Mouse (Mus musculus) erythroblast, embryonic 14.5 days (primary cell): ENCODE measurements around the gene Nes. TPM values are rescaled to one million over a fixed set of nuclear protein-coding genes. Genes with fewer than 3 reads are reported as not detected.

ENCODE experiments used
- H3K27me3 ChIP-seq: 2 replicates; pipeline ENCODE4 v1.6.1; 2012; ENCODE audit warnings: inconsistent platforms; ENCODE audit not compliant: control insufficient read depth
- H3K36me3 ChIP-seq: 2 replicates; pipeline ENCODE4 v1.6.1; 2012; ENCODE audit warnings: mild to moderate bottlenecking, inconsistent platforms; ENCODE audit not compliant: control insufficient read depth
- H3K4me1 ChIP-seq: 2 replicates; pipeline ENCODE4 v1.6.1; 2012; ENCODE audit warnings: inconsistent platforms; ENCODE audit not compliant: control insufficient read depth
- H3K4me3 ChIP-seq: replicated peaks from 2 replicates; pipeline ENCODE3; 2012; ENCODE audit warnings: moderate library complexity, mild to moderate bottlenecking, inconsistent platforms
- H3K9me3 ChIP-seq: 2 replicates; pipeline ENCODE4 v1.6.1; 2012; ENCODE audit warnings: low read length, inconsistent platforms, mixed read lengths; ENCODE audit not compliant: control insufficient read depth
- GATA1 ChIP-seq: IDR thresholded peaks from 2 replicates; pipeline ENCODE4 v1.6.1; 2012; ENCODE audit warnings: low read length, inconsistent platforms, mixed read lengths
- TAL1 ChIP-seq: IDR thresholded peaks from 3 replicates; pipeline ENCODE4 v1.6.1; 2012; ENCODE audit warnings: low read length, inconsistent platforms, mixed read lengths
- polyA plus RNA-seq: library from polyadenylated mRNA; stranded (reverse); fragments of >175 nt; gene quantifications from 2 replicates; pipeline ENCODE4 v1.2.3, GENCODE M21; 2012

The Nes gene
- polyA plus RNA-seq, 1 experiment: not detected

DNA sequence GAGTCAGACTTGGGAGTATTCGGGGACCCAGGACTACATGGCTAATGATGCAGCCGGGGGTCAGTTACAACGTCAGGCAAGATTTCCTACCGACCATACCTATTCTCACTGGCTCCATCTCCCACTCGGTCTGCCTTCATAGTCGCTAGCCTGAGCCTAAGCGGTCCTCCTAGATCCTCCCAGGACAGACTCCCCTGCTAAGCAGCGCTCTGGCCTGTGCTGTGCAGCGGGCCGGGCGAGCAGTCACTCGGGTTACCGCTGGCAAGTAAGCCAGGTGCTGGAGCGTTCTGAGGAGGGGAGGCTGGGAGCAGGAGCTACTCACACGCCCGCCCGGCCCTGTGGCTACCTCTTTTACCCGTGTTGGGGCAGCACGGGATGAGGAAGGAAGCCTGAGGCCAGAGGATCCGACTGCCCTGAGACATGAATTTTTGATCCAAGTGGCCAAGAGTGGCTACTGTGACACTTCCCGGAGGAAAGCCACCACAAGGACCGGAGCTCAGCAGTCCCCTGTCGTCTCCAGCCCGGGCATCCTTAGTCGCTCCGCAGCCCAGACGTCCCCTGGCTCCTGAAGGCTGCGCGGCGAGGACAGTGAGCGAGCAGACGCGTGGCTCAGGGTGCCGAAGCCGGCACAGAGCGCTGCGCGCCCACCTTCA is 28.5 kb downstream of the Nes start:
- TF ChIP-seq GATA1: no peak
- TF ChIP-seq TAL1: no peak
- H3K27me3 ChIP-seq: peaks cover 92% of the 10 kb centered on the region
- H3K36me3 ChIP-seq: no peaks in the 10 kb centered on the region
- no peaks in the 10 kb centered on the region; the same call in 1 of the 2 replicates for H3K9me3 ChIP-seq
- H3K4me1 ChIP-seq: peaks cover 3% of the 10 kb centered on the region; the same call in 1 of the 2 replicates
- H3K4me3 ChIP-seq: no peak overlapping the region

DNA sequence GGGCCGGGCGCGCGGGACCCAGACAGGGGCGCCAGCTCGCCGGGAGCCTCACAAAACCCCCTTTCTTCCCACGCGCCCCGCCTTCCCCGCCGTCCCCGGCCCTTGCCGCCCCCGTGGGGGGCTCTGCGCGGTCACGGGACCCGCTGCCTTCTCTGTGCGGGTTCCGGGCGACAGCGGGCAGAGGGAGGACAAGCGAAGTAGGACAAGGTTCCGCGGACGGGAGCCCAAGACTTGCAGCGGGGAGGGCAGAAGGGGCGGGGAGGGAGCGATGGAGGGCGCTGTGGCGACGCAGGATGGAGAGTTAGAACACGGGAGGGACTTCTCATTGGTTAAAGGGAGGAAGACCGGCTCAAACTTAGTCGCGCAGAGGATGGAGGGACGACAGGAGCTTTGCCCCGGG is 29.3 kb downstream of the Nes start, which contains the start of gene Bcan:
Gene Bcan (minus strand): TSS at position 50 of the 400 bp plus-strand sequence.
- no peaks in the 10 kb centered on the region for H3K36me3 ChIP-seq
- peaks cover 3% of the 10 kb centered on the region; the same call in 1 of the 2 replicates for H3K4me1 ChIP-seq
- peaks cover 87% of the 10 kb centered on the region for H3K27me3 ChIP-seq
- no peak for TF ChIP-seq GATA1
- TF ChIP-seq TAL1: no peak
- no peaks in the 10 kb centered on the region; the same call in 1 of the 2 replicates for H3K9me3 ChIP-seq
- H3K4me3 ChIP-seq: no peak within 1 kb of the TSS

DNA sequence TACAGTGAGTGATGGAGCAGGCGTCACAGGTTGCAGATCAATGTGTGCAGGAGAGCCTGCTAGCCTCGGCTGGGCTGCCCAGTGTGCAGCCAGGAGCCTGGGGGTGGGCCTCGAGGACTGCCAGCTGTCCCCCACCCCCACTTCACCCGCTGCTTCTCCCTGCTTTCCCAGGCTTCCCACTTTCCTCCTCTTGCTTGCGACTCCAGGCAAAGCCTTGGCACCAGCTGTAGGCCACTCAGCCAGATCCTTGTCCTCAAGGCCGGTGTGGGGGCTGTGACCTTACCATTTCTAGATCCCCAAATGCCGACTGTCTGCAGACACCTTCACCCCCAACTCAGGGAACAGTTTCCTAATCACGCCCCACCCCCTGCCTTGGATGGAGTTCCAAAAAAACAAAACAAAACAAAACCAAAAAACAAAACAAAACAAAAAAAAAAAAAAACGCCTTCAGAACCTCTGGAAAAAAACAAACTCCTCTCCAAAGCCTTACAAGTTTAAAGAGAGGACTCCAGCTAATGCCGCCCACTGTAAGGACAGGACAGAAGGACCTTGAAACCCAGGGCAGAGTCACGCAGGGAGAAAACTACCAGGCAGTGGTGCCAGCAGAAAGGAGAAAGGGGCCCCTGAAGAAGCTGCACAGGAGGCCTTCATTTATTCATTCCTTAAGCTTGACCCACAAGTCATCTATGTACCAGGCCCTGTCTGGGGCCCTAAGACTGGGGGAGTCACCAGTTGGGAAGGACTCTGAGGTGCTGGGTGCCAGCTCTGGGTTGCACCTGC is 30.1 kb downstream of the Nes start:
- Histone ChIP-seq H3K27me3 (peaks cover 79% of the 10 kb centered on the region), H3K4me3 (no peak overlapping the region), H3K9me3 (peaks cover 3% of the 10 kb centered on the region), H3K4me1 (peaks cover 3% of the 10 kb centered on the region; the same call in 1 of the 2 replicates), H3K36me3 (no peaks in the 10 kb centered on the region)
- TF ChIP-seq GATA1: no peak
- no peak for TF ChIP-seq TAL1

DNA sequence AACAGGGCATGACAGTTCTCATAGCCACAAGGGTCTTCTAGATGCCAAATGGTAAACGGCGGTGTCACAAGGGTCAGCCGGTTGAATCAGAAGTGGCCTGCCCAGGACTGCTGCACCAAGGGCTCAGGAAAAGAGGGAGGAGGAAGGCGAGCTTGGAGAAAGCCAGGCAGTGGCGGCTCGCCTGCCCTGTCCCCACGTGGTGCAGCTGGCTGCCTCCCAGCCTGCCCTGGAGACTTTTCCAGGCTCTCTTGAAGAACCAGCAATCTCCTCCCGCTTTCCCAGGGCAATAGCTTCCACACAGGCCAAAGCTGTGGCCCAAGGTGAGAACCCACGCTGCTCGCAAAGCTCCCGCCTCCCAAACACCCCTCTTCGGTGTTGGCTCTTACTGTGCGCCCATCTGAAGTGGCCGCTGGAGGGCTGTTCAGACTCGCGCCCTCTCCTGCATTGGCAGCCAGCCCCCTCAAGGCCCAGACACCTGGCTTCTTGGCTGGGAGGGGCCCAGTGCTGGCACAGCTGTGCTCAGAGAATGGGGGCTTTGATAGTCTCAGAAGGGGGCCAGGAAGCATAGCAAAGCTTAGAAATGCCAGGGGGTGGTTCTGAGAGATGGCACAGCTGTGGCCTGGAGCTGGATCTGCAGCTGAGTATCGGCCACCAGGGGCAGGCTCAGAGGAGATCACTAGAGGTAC is 31.6 kb downstream of the Nes start:
- Histone ChIP-seq H3K4me3 (no peak overlapping the region), H3K4me1 (no peaks in the 10 kb centered on the region), H3K36me3 (no peaks in the 10 kb centered on the region), H3K9me3 (peaks cover 8% of the 10 kb centered on the region), H3K27me3 (peaks cover 65% of the 10 kb centered on the region)
- no peak for TF ChIP-seq GATA1

DNA sequence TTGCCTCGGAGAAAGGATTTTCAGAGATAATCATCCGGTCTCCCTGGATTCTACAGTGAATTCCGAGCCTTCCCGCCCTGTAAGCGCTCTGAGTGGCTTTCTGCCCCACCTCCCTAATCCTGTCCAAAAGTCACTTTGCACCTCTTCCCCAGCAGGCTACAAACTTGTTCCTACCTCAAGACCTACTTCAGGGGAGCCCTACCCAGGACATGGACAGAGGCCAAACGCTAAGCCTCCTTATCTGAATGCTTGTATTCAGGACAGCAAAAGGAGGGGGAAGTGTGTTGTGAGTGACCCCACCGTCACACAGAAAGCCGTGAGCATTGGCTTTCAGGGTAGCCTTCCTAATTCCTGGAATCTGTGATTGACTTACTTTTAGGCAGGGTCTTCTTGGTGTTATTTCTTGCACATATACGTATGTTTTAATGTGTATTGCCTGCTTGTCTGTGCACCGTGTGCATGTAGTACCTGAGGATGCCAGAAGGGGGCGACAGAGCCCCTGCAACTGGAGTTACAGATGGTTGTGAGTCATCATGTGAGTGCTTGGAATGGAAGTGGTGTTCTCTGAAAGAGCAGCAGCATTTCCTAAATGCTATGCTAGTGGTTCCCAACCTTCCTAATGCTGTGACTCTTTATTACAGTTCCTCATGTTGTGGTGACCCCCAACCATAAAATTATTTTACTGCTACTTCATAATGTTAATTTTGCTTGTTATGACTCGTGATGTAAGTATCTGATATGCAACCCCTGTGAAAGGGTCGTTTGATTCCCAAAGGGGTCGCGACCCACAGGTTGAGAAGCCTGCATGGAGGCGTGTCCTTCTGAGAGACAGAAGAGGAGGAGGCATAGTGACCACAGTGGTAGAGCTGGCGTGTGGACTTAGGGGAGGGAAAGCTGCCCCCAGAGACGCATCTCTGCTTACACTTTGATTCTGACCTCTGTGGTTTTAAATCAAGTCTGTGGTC is 35.2 kb downstream of the Nes start:
- Histone ChIP-seq H3K9me3 (peaks cover 8% of the 10 kb centered on the region), H3K4me3 (no peak overlapping the region), H3K27me3 (peaks cover 30% of the 10 kb centered on the region), H3K36me3 (no peaks in the 10 kb centered on the region), H3K4me1 (no peaks in the 10 kb centered on the region)
- TF ChIP-seq TAL1: no peak

DNA sequence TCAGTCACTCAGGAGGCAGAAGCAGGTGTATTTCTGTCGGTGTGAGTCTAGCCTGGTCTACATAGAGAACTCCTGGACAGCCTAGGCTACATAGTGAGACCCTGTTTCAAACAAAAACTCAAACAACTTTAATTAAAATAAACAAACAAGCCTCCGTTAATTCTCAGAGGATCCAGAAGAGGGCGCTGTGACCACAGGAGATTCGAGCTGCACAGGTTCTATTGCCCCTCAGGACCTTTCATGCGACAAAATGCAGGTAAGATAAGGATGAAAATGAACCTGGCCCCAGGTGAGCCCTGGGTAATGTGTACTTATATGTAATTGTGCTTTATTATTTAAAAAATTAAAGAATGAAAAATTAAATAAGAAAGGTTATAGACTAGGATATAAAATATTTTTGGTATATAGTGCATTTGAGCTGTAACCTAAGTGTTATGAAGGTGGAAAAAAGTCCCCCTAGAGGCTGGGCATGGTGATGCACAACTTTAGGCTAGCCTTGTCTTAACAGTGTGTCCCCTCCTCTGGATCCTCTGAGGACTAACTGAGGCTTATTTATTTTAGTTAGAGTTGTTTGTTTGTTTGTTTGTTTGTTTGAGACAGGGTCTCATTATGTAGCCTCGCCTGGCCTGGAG is 39.9 kb downstream of the Nes start:
- Histone ChIP-seq H3K27me3 (peaks cover 4% of the 10 kb centered on the region), H3K36me3 (no peaks in the 10 kb centered on the region), H3K4me1 (no peaks in the 10 kb centered on the region), H3K9me3 (peaks cover 7% of the 10 kb centered on the region), H3K4me3 (no peak overlapping the region)
- no peak for TF ChIP-seq TAL1
- no peak for TF ChIP-seq GATA1

DNA sequence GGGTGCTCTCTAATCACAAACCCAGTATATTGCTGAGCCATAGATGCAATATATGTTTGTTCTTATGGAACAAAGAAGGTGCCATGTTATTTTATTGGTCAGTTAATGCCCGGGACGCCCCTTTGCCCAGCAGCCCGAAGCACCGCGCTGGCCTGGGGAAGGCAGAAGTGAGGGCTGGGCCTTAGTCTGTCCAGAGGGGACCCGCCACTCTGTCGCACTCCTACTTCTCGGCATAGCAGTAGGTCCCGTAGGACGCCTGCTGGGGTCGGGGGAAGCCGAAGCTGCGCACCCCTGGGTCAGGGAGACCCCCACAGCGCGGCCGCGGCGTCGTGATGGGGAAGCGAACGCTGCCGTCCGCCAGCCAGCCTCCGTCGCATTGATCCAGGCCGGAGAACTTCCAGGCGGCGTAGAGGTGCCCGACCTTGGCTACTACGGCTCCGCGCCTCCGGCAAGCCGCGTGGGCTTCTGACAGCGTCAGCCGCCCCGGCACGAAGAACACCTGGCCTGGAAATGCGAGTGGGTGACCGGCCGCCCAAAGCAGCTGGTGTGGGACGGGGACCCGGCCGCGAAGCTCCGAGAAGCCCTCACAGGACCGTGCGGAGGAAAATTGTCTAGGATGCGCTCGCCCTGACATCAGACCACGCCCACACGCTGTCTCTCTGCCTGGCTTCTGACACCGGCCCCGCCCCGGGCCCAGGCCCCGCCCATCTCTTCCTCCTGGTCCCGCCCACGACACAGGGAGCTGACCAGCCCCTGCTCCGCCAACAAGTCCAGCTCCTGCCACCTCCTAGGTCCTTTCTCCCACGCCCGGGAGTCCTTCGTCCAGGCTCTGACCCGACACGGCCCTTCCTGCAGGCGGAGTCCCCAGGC is 51.7 kb downstream of the Nes start:
- TF ChIP-seq TAL1 (no peak), GATA1 (no peak)
- H3K27me3 ChIP-seq: peaks cover 86% of the 10 kb centered on the region
- H3K9me3 ChIP-seq: peaks cover 12% of the 10 kb centered on the region
- peaks cover 14% of the 10 kb centered on the region for H3K4me1 ChIP-seq
- H3K36me3 ChIP-seq: no peaks in the 10 kb centered on the region
- H3K4me3 ChIP-seq: peak overlapping the region; percentile 49
